Mouse (Mus musculus) limb, embryonic 13.5 days (tissue): ENCODE results near the gene Edar. TPM values are rescaled to one million over a fixed set of nuclear protein-coding genes. Genes with fewer than 3 reads are reported as not detected.

Experiments used
- ATAC-seq: fragments of 200-750 bp; cut with Nextera tagmentation; 2 replicates; pipeline ENCODE4 v1.8.0; 2017; ENCODE audit warnings: low read depth, moderate number of reproducible peaks, moderate TSS enrichment; ENCODE audit not compliant: low FRiP score
- H3K27ac ChIP-seq: fragments of 300-500 bp; sonication (generic); 2 replicates; pipeline ENCODE4 v1.5.1; 2015; ENCODE audit warnings: inconsistent platforms, mild to moderate bottlenecking, moderate library complexity
- H3K27me3 ChIP-seq: fragments of 300-500 bp; sonication (generic); 2 replicates; pipeline ENCODE4 v1.6.1; 2015; ENCODE audit warnings: mild to moderate bottlenecking, inconsistent platforms
- H3K36me3 ChIP-seq: fragments of 300-500 bp; sonication (generic); 2 replicates; pipeline ENCODE4 v1.6.1; 2015; ENCODE audit warnings: inconsistent platforms, mild to moderate bottlenecking, moderate library complexity
- H3K4me1 ChIP-seq: fragments of 300-500 bp; sonication (generic); 2 replicates; pipeline ENCODE4 v1.6.1; 2015; ENCODE audit warnings: inconsistent platforms
- H3K4me2 ChIP-seq: fragments of 300-500 bp; sonication (generic); replicated peaks from 2 replicates; pipeline ENCODE4 v1.6.1; 2015; ENCODE audit warnings: inconsistent platforms, mild to moderate bottlenecking, moderate library complexity
- H3K4me3 ChIP-seq: fragments of 300-500 bp; sonication (generic); 2 replicates; pipeline ENCODE4 v1.5.1; 2015; ENCODE audit warnings: moderate library complexity, mild to moderate bottlenecking, inconsistent platforms
- H3K9ac ChIP-seq: fragments of 300-500 bp; sonication (generic); 2 replicates; pipeline ENCODE4 v1.6.1; 2015; ENCODE audit warnings: mild to moderate bottlenecking, inconsistent platforms
- H3K9me3 ChIP-seq: fragments of 300-500 bp; sonication (generic); 2 replicates; pipeline ENCODE4 v1.6.1; 2016; ENCODE audit warnings: inconsistent platforms
- WGBS: fragments of 180-500 bp; shearing (Covaris S2); methylation state at CpG from one replicate; pipeline ENCODE4 v1.1.7; 2015; 5-methylcytosine and 5-hydroxymethylcytosine counted together
- polyA plus RNA-seq: library from polyadenylated mRNA; unstranded; fragments of >200 nt; fragmentation: Nextera tagmentation; extraction: Ambion mirVana; gene quantifications from 2 replicates; pipeline ENCODE4 v1.2.1, GENCODE M21; 2015

Edar gene
- polyA plus RNA-seq, 1 experiment from 2014 or later = 1.7 TPM

GRCm38 (mm10) chr10:58644194-58644593 is 31.3 kb downstream of the Edar start:
- Histone ChIP-seq H3K4me2 (no peak overlapping the region), H3K27me3 (no peaks in the 10 kb centered on the region), H3K36me3 (no peaks in the 10 kb centered on the region), H3K9ac (no peak overlapping the region), H3K27ac (no peak overlapping the region), H3K4me1 (peaks cover 29% of the 10 kb centered on the region), H3K9me3 (no peaks in the 10 kb centered on the region), H3K4me3 (no peak overlapping the region)
- ATAC-seq = no peak
- 90% methylated on average over 7 of the region's 7 CpGs for WGBS

DNA sequence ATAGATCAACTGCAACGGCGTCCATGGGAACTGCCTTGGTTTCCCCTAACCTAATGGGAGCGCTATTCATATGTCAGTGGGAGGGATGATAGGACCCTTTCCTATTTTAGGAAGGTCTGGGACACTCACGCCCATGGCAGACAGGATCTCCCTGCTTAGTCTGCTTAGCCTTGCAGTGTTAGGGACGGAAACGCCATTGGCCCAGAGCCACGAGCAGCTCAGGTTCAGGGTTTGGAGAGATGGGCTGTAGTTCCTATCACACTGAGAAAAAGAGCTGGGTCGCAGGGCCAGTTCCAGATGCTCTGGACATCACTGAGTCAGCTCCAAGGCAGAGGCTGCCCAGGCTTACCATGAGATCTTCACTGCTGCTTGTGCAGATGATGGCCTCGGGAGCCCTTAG is 32.5 kb downstream of the Edar start:
- Histone ChIP-seq H3K4me1 (peaks cover 29% of the 10 kb centered on the region), H3K36me3 (no peaks in the 10 kb centered on the region), H3K4me2 (no peak overlapping the region), H3K4me3 (no peak overlapping the region), H3K27ac (no peak overlapping the region), H3K27me3 (no peaks in the 10 kb centered on the region), H3K9ac (no peak overlapping the region), H3K9me3 (no peaks in the 10 kb centered on the region)
- 73% methylated on average over 9 of the region's 9 CpGs for WGBS
- ATAC-seq = no peak

- no peak for ATAC-seq
- H3K4me2 ChIP-seq = peak overlapping the region; percentile 12
- H3K9me3 ChIP-seq = no peaks in the 10 kb centered on the region
- no peak overlapping the region for H3K4me3 ChIP-seq
- H3K27ac ChIP-seq = 0 out of 2 replicates have a peak overlapping the region, but pooled peaks have one; percentile 15
- H3K9ac ChIP-seq = no peak overlapping the region
- no peaks in the 10 kb centered on the region for H3K36me3 ChIP-seq
- no peaks in the 10 kb centered on the region for H3K27me3 ChIP-seq
- peaks cover 33% of the 10 kb centered on the region for H3K4me1 ChIP-seq
- WGBS = 67% methylated on average over 10 of the region's 10 CpGs
These were observed 33.8 kb downstream of the Edar start for GRCm38 (mm10) chr10:58641631-58642030.

DNA sequence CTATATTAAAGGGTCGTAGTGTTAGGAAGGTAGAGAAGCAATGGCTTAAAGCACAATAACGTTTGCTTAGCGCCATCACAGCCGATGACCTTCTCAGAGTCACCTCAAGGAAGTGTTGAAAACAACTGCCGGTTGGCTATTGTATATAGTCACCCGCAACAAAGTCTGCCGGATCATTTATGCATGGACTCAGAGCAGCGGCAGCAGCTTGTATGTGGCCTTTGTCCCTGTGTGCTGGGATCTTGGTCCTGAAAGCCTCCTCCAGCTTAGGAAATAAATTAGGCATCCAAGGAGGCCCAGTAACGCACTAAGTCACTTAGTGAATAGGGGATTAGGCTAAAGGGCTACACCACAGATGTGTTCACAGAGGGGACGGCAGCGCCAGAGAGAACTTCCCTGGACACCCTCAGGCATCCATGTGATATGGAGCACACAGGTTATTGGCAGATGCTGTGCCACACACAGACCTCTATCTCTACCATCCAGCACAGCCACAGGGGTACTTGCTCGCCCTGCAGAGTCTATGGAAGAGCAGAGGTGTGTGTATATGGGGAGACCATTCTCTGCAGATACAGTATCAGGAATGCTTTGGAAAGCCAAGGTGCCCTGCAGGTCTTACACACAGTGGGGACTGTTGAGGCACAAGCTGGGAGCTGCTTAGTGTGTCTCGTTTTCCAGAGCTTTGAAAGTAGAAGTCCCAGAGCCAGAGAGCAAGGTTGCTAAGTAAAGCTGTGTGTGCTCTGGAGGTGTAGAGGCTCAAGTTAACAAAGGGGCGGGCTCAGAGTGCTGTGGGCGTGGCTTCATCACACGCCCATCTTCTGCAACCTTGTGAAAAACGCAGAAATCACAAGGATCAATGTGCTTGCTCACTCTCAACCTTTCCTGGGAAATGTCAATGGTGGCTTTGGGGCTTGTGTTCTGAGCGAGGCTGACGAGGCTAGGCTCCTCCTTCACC is 34.7 kb downstream of the Edar start:
- peak overlapping the region; percentile 12 for H3K4me2 ChIP-seq

GRCm38 (mm10) chr10:58639291-58639690 is 36.2 kb downstream of the Edar start:
- Histone ChIP-seq H3K4me3 (no peak overlapping the region), H3K9ac (no peak overlapping the region), H3K27me3 (no peaks in the 10 kb centered on the region), H3K4me2 (no peak overlapping the region), H3K9me3 (no peaks in the 10 kb centered on the region), H3K27ac (no peak overlapping the region), H3K4me1 (peaks cover 35% of the 10 kb centered on the region), H3K36me3 (no peaks in the 10 kb centered on the region)
- WGBS = 77% methylated on average over 6 of the region's 6 CpGs
- ATAC-seq = no peak

More for the DNA sequence above, 34.7 kb downstream of the Edar start:
- Histone ChIP-seq H3K36me3 (no peaks in the 10 kb centered on the region), H3K4me3 (no peak overlapping the region), H3K4me1 (peaks cover 38% of the 10 kb centered on the region), H3K9ac (no peak overlapping the region), H3K9me3 (no peaks in the 10 kb centered on the region), H3K27ac (no peak overlapping the region), H3K27me3 (no peaks in the 10 kb centered on the region)
- no peak for ATAC-seq
- WGBS = 53% methylated on average over 19 of the region's 19 CpGs

GRCm38 (mm10) chr10:58636431-58637080 is 38.9 kb downstream of the Edar start:
- H3K27me3 ChIP-seq = no peaks in the 10 kb centered on the region
- no peak overlapping the region for H3K9ac ChIP-seq
- H3K4me1 ChIP-seq = peaks cover 26% of the 10 kb centered on the region
- no peak overlapping the region for H3K4me3 ChIP-seq
- H3K36me3 ChIP-seq = no peaks in the 10 kb centered on the region
- H3K4me2 ChIP-seq = no peak overlapping the region
- WGBS = 38% methylated on average over 7 of the region's 7 CpGs
- H3K27ac ChIP-seq = no peak overlapping the region
- no peak for ATAC-seq
- no peaks in the 10 kb centered on the region for H3K9me3 ChIP-seq

DNA sequence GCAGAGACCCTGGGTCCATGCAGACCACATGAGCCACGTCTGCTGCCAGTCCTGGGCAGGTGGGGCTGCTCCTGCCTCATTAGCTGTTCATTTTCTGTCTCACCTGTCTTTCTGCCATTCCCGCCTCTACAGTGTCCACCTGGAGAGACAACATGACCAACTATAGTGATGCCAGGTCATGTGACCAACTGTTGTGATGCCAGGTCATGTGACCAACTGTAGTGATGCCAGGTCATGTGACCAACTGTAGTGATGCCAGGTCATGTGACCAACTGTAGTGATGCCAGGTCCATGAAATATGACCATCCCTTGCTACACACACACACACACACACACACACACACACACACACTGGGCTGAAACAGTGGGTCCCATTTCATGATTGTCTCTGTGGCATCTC is 41.9 kb downstream of the Edar start:
- no peaks in the 10 kb centered on the region for H3K9me3 ChIP-seq
- no peak overlapping the region for H3K27ac ChIP-seq
- WGBS = 75% methylated on average over 2 of the region's 2 CpGs

DNA sequence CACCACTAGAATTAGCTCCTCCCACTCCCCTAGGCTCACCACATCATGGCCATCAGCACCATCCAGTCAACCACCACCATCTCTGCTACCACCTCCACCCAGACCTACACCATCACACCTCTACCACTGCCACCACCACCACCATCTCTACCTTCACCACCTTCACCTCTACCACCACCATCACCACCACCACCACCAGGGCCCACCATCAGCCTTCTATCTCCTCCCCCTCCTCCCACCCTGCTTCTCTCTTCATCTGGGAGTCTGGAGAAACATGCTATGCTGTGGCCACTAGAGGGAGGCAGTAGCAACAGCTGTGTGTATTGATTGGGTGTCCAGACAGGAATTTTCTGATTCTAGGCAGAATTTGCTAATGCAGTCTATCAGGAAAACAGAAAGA is 47.9 kb downstream of the Edar start:
- Histone ChIP-seq H3K4me1 (0 out of 2 replicates have a peak, but pooled peaks cover 4% of the 10 kb centered on the region), H3K36me3 (no peaks in the 10 kb centered on the region), H3K9me3 (no peaks in the 10 kb centered on the region), H3K27me3 (no peaks in the 10 kb centered on the region), H3K9ac (no peak overlapping the region), H3K4me2 (no peak overlapping the region), H3K4me3 (no peak overlapping the region), H3K27ac (no peak overlapping the region)
- ATAC-seq = peak; percentile 55; the same call in 1 of the 2 replicates

More for the DNA sequence above, 41.9 kb downstream of the Edar start:
- Histone ChIP-seq H3K27me3 (no peaks in the 10 kb centered on the region), H3K36me3 (no peaks in the 10 kb centered on the region), H3K4me3 (no peak overlapping the region), H3K9ac (no peak overlapping the region), H3K4me1 (peaks cover 13% of the 10 kb centered on the region; the same call in 1 of the 2 replicates), H3K4me2 (no peak overlapping the region)
- no peak for ATAC-seq

DNA sequence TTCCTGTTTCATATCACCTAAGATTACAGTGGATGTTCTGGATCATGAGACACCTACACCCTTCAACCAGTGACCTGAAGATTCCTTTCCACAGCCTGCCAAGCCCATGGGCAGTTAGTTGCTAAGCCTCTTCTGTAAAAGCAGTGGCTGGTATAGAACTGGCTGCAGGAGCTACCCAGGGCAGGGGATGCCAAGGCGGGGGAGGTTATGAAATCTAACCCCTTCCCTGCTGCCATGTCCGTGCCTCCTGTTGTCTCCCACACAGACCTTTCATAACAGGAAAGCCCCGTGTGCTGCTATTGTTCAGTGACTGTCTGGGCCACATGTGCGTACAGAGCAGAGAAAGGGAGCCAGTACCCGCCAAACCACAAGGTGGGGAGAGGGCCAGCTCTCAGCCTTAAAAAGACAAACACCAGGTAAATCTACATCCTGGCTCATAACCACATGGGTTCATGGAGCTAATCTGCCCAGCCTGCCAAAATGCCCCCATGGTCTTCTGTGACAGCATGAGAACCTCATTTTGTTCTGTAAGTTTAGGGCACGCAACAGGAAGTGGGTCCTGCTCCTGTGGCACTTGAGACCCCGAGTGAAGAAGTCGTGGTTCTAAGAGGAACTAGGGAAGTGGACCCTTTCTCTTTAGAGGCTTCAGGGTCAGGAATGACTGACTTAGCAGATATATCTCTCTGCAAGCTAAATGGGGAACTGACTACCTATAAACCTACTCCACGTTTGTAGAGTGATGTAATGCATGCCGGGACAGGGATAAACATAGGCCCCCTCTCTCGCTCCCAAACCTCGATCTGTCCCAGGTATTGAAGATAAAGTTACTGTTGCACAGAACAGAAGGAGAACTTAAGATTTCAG is 50.4 kb downstream of the Edar start:
- no peaks in the 10 kb centered on the region for H3K9me3 ChIP-seq
- ATAC-seq = no peak
- H3K4me2 ChIP-seq = no peak overlapping the region
- no peaks in the 10 kb centered on the region for H3K36me3 ChIP-seq
- no peaks in the 10 kb centered on the region for H3K4me1 ChIP-seq
- WGBS = 67% methylated on average over 12 of the region's 12 CpGs
- H3K27ac ChIP-seq = no peak overlapping the region
- H3K27me3 ChIP-seq = no peaks in the 10 kb centered on the region
- no peak overlapping the region for H3K9ac ChIP-seq
- no peak overlapping the region for H3K4me3 ChIP-seq

DNA sequence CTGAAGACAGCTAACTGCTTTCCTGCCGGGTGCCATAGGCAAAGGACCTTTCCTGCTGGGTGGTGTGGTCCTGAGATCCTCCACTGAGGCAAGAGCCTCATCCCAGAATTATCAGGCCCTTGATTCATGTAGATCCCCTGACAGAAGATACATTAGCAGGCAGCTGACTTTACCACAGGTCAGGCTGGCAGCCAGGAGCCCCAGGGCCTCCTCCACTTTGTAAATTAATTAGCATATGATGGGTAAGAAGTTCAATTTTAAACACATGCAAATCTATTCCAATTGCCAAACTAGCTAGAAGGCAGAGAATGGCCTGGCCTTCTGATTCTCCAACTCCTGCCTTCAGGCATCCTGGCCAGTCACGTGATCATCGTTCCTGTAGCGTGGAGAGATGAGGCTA is 56.2 kb downstream of the Edar start:
- no peaks in the 10 kb centered on the region for H3K27me3 ChIP-seq
- 87% methylated on average over 4 of the region's 4 CpGs for WGBS
- H3K27ac ChIP-seq = no peak overlapping the region
- H3K4me1 ChIP-seq = no peaks in the 10 kb centered on the region
- no peaks in the 10 kb centered on the region for H3K36me3 ChIP-seq
- no peak overlapping the region for H3K9ac ChIP-seq
- no peak overlapping the region for H3K4me3 ChIP-seq
- H3K9me3 ChIP-seq = no peaks in the 10 kb centered on the region
- ATAC-seq = no peak
- no peak overlapping the region for H3K4me2 ChIP-seq

- Histone ChIP-seq H3K9ac (no peak overlapping the region), H3K4me2 (no peak overlapping the region), H3K27me3 (no peaks in the 10 kb centered on the region), H3K27ac (no peak overlapping the region), H3K4me3 (no peak overlapping the region), H3K4me1 (no peaks in the 10 kb centered on the region), H3K9me3 (no peaks in the 10 kb centered on the region), H3K36me3 (no peaks in the 10 kb centered on the region)
- 82% methylated on average over 17 of the region's 17 CpGs for WGBS
- no peak for ATAC-seq
These were observed 56.8 kb downstream of the Edar start for GRCm38 (mm10) chr10:58618501-58619216.
